Mouse (Mus musculus) left cerebral cortex, adult 18-20 months (tissue): ENCODE data around the gene Olfr654. TPM values are rescaled to one million over a fixed set of nuclear protein-coding genes. Genes with fewer than 3 reads are reported as not detected.

Source experiments
- DNase-seq, 2 experiments: peaks; one replicate each; pipeline ENCODE4 v3.0.0; 2021 to 2022; ENCODE audit warnings: low spot score in 2 of 2, mixed read lengths in 1 of 2
- long read RNA-seq, 2 experiments: library from polyadenylated mRNA; stranded (forward); transcript quantifications; one replicate each; pipeline ENCODE4 v2.0.0; 2021
- total RNA-seq, 2 experiments: library from RNA; stranded (reverse); gene quantifications; 2 replicates each; pipeline ENCODE4 v1.2.3; 2021

Gene Olfr654
- not detected for total RNA-seq
- long read RNA-seq, experiment 1 = 0 reads
- long read RNA-seq, experiment 2 = 0 reads

DNA sequence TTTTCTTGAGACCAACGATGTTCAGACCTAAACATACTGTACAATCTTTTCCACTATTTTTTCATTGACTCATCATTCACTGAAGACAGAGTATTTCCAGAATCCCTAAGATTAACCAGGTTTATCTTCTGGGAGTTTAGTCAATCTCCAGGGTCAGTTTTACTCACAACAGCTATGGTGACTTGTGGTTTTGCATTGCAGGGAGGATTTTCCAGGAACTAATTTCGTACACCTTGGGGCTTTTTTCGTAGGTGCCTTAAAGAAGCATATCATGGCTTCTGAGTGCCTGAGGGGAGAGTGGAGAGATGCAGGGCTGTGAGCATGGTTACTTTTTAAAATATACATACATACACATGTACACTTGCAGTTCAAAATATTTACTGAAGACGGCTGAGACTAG, at the start of gene Olfr654:
TSS of gene Olfr654 (plus strand) at position 301 of the 400 bp plus-strand sequence.
- no peak for DNase-seq

DNA sequence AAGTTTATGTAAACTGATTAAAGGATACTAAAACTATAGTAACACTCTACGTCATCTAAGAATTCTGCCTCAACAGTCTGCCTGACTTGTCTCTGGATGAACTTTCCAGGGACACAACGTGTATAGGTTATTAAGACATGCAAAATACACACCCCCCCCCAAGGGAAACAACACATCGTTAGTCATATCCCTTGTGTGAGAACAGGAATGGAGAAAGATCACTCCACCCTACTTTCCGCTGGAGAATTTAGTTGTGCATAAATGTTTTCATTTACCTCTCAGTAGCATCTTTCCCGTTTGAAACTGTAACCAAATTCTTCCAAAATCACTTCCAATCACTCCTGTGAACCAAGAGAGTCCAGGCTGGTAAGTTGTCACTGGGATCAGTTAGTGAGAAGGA, 37.0 kb upstream of the Olfr654 start, which contains the start of gene Olfr651:
TSS of gene Olfr651 (plus strand) at position 301 of the 400 bp plus-strand sequence.
- DNase-seq = no peak

DNA sequence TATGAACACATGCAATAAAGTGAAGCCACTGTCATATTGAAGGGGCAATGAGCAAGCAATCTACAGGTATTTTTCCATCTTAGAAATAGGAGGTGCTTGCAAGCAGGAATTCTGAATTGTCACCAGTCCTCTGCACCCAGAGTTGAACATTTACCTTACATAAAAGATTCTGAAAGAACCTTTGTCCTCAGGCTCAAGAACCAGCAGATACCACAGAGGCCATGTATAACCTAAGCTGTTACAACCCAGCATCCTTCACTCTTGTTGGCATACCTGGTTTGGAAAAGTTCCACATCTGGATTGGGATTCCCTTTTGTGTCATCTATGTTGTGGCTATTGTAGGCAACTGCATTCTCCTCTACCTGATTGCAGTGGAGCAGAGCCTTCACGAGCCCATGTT, 34.1 kb upstream of the Olfr654 start:
- no peak for DNase-seq

DNA sequence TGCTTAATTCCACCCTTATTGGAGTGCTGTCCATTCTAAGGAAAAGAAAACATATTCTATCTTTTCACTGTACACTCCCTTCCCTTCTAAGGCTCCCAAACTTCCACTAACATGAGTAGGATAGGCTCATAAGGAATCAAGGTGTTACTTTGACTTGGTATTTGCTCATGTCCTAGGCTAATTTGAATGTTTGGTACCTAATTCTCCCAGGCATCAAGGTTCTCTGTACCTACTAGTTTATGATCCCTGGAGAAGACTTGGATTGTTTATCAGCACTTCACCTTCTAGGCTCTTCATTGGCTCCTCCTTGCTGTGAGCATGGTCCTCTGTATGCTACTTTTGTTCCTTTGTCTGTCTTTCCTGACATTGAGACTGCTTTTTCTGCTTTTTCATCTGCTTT, 26.2 kb upstream of the Olfr654 start, which contains the start of gene Olfr652:
TSS of gene Olfr652 (plus strand) at position 301 of the 400 bp plus-strand sequence.
- no peak for DNase-seq

DNA sequence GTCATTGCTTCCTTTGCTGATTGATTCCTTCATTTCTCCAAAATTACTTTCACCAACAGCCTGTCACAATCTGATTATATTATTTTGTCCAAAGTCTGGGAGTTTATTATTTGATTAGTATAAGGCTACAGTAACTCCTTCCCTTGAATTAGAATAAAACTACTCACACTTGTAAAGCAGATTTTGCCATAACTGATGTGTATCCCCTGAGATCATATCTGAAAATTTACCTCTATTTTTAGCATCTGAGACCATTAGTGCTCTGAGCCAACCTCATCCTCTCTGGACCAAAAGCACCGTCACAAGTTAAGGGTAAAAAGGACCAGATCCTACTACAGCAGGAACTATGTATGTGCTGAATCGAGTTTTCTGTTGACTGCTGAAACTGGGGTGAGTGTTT, 9.8 kb upstream of the Olfr654 start, which contains the start of gene Olfr653:
TSS of gene Olfr653 (plus strand) at position 301 of the 400 bp plus-strand sequence.
- no peak for DNase-seq

- DNase-seq = no peak
These were observed 6.0 kb upstream of the Olfr654 start for GRCm38 (mm10) chr7:104580846-104581245.

- no peak for DNase-seq
These were observed 5.4 kb upstream of the Olfr654 start for GRCm38 (mm10) chr7:104581429-104581828.

- no peak for DNase-seq
These were observed 1.4 kb downstream of the Olfr654 start for GRCm38 (mm10) chr7:104588274-104588673.

- DNase-seq = no peak
These were observed 14.9 kb downstream of the Olfr654 start, which contains the start of gene Olfr655 for GRCm38 (mm10) chr7:104601679-104602078. Olfr655 (minus strand) TSS chr7:104601779.

GRCm38 (mm10) chr7:104603173-104603572, 16.3 kb downstream of the Olfr654 start:
- DNase-seq = no peak

DNA sequence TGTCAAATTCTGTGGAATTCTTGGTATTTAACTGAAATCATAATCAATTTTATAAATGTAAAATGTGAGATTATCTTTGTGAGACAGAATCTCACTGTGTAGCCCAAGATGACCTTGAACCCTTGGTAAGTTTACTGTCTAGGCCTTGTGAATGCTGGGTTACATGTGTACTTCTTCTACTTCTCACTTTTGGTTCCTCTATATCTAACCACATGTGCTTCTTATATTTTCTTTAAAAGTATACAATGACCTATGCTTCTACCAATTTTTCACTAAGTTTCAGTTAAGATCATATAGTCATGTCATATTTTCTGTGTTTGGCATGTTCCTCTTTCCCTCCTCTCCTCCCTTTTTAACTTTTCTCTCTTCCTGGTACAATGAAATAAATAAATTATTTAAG, 17.9 kb downstream of the Olfr654 start:
- DNase-seq = no peak

- DNase-seq = no peak
These were observed 26.8 kb downstream of the Olfr654 start, which contains the start of gene Olfr656 for GRCm38 (mm10) chr7:104613655-104614054. Olfr656 (plus strand) TSS chr7:104613955.

DNA sequence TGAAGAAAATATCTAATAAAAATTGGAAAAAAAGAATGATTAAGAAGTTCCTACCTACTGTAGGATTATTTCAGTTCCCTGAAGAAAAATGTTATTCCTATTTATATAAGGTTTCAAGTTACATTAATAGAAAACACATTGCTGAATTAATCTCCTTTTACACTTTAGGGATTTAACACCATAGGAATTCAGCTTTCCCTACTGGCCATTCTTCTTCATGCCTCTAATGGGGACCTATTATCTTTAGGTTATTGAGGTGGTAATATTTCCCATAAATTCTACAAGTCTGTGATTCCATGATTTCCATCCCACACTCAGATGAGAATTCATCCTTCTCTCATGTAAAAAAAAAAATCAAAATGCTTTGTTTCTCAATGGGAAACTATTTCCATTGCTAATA, 37.7 kb downstream of the Olfr654 start, which contains the start of gene Olfr657:
TSS of gene Olfr657 (plus strand) at position 301 of the 400 bp plus-strand sequence.
- DNase-seq = no peak

Other genes starting within 250 kb of the Olfr654 start
- gene Trim12c, start 233.7 kb upstream of the Olfr654 start, total RNA-seq = 1 to 10 TPM; 1.7 TPM
- gene Trim30b, start 217.1 kb upstream of the Olfr654 start, total RNA-seq = under 1 TPM in 1 of 2 experiments, not detected in 1; 0.14 TPM
- not detected for gene Trim30c, start 186.2 kb upstream of the Olfr654 start, total RNA-seq
- 1 to 10 TPM in 1 of 2 experiments, under 1 TPM in 1; 0.67 to 1.0 TPM for gene Trim30a, start 121.8 kb upstream of the Olfr654 start, total RNA-seq
- gene Trim30d, start 79.2 kb upstream of the Olfr654 start, total RNA-seq = under 1 TPM; 0.59 to 0.88 TPM
- not detected for gene Olfr651, start 36.9 kb upstream of the Olfr654 start, total RNA-seq
- gene Olfr652, start 26.1 kb upstream of the Olfr654 start, total RNA-seq = not detected
- not detected for gene Olfr653, start 9.7 kb upstream of the Olfr654 start, total RNA-seq
- not detected for gene Olfr655, start 14.8 kb downstream of the Olfr654 start, total RNA-seq
- not detected for gene Olfr656, start 26.9 kb downstream of the Olfr654 start, total RNA-seq
- gene Olfr657, start 37.8 kb downstream of the Olfr654 start, total RNA-seq = not detected
- gene Olfr658, start 60.3 kb downstream of the Olfr654 start, total RNA-seq = not detected
- gene Olfr659, start 79.7 kb downstream of the Olfr654 start, total RNA-seq = not detected
- gene Olfr661, start 99.5 kb downstream of the Olfr654 start, total RNA-seq = not detected
- not detected for gene Usp17le, start 190.4 kb downstream of the Olfr654 start, total RNA-seq